Mouse (Mus musculus) cortical plate, adult 2 months (tissue): ENCODE data around the gene Plekhf1.

Experiments used
- CTCF ChIP-seq: fragments of 200-500 bp; IDR thresholded peaks from 2 replicates; pipeline ENCODE4 v1.5.1; 2011; ENCODE audit warnings: mild to moderate bottlenecking, control low read depth, low read length; ENCODE audit not compliant: insufficient read depth; ENCODE audit errors: extremely low read depth
- POLR2A ChIP-seq: fragments of 200-500 bp; IDR thresholded peaks from 2 replicates; pipeline ENCODE4 v1.6.1; 2011; ENCODE audit warnings: mild to moderate bottlenecking, low read length, control low read depth; ENCODE audit not compliant: insufficient read depth; ENCODE audit errors: extremely low read depth

DNA sequence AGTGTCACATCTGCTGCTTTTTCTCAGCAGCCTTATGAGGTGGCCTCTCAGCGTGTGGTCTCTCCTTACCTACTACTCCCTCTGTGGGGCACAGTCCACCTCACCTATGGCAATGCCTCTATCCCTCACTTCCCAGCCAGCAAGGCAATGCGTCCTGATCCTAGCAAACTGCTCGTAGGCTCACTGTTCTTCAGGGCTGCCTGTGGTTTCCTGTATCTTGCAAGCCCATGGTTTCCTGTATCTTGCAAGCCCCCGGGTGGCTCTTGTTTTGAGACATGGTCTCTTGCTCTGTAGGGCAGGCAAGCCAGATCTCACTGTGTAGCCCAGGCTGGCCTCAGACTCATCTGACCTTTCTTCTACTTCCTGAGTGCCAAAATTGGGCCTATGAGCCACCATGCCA, 41.0 kb downstream of the Plekhf1 start:
- TF ChIP-seq POLR2A (no peak), CTCF (no peak)
